Mouse (Mus musculus) olfactory bulb, adult 2 months (tissue): ENCODE results near the gene Adamts12.

Experiments
- CTCF ChIP-seq: fragments of 200-500 bp; IDR thresholded peaks from 2 replicates; pipeline ENCODE4 v1.5.1; 2012; ENCODE audit warnings: low read depth, mild to moderate bottlenecking, low read length, moderate library complexity; ENCODE audit not compliant: insufficient read depth
- POLR2A ChIP-seq: fragments of 200-500 bp; IDR thresholded peaks from 2 replicates; pipeline ENCODE4 v1.6.1; 2012; ENCODE audit warnings: mild to moderate bottlenecking, low read depth, low read length, moderate library complexity; ENCODE audit not compliant: insufficient read depth

DNA sequence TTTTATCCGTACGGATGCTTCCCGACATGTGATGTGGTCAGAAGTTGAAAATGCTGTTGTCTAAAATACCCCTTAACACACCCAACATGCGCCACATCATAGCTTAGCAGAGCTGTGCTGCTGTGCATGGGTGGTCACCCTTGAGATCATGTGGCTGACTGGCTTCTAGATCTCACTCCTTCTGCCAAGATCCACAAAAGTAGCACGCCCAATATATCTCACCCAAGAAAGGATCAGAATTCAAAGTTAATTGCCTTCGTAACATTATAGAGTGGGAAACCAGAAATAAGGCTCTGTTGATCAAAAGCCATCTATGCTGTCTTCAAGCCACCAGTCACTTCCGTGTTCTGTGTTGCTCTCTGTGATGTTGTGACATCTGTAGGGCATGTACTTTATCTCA, 3.3 kb downstream of the Adamts12 start:
- TF ChIP-seq CTCF (no peak), POLR2A (no peak)
